ENCODE assay signal across 27 mouse cellular contexts in genomic region chr2:52846506-52846905, GRCm38 (mm10). TPM values are rescaled to one million over a fixed set of nuclear protein-coding genes. Genes with fewer than 3 reads are reported as not detected.
"Had no signal": no experiment of that assay in that cellular context is flagged by ENCODE, and none has a peak within 500 bp of the region (broad histone marks: within the 10 kb centered on the region; RNA-seq: fewer than 3 reads in every experiment).

No protein-coding gene starts in this region.

- H3K27ac ChIP-seq: embryonic facial prominence, embryonic 10.5 days; embryonic facial prominence, embryonic 12.5 days; embryonic facial prominence, embryonic 13.5 days; embryonic facial prominence, embryonic 15.5 days; forebrain, embryonic 10.5 days; forebrain, embryonic 12.5 days; forebrain, embryonic 13.5 days; forebrain, embryonic 15.5 days; gastrocnemius, adult 2 months; heart, embryonic 10.5 days had no signal

- DNase-seq: cerebellum, adult 8-10 months; cerebellum, adult 9-10 months; cerebellum, adult 9-11 months; cerebellum, postnatal 10 days; cerebellum, postnatal 14 days; cerebellum, postnatal 25 days; cerebellum, postnatal 36 days; embryo, embryonic 11 days; forebrain, postnatal 0 days; gastrocnemius, adult 2 months; gastrocnemius, postnatal 10 days; gastrocnemius, postnatal 14 days; gastrocnemius, postnatal 25 days; gastrocnemius, postnatal 36 days; heart, adult 18-20 months had no signal

- H3K9me3 ChIP-seq: embryonic facial prominence, embryonic 10.5 days; embryonic facial prominence, embryonic 12.5 days; embryonic facial prominence, embryonic 13.5 days; embryonic facial prominence, embryonic 15.5 days; forebrain, embryonic 10.5 days; forebrain, embryonic 12.5 days; forebrain, embryonic 13.5 days; forebrain, embryonic 15.5 days; heart, embryonic 10.5 days had no signal

- H3K9ac ChIP-seq: embryonic facial prominence, embryonic 12.5 days; embryonic facial prominence, embryonic 13.5 days; embryonic facial prominence, embryonic 15.5 days; forebrain, embryonic 12.5 days; forebrain, embryonic 13.5 days; forebrain, embryonic 15.5 days; forebrain, postnatal 0 days had no signal

- H3K27me3 ChIP-seq: embryonic facial prominence, embryonic 12.5 days; embryonic facial prominence, embryonic 15.5 days; forebrain, embryonic 15.5 days had no signal

- H3K4me1 ChIP-seq: embryonic facial prominence, embryonic 12.5 days; embryonic facial prominence, embryonic 15.5 days; forebrain, embryonic 12.5 days had no signal

- H3K4me3 ChIP-seq: embryonic facial prominence, embryonic 10.5 days; embryonic facial prominence, embryonic 12.5 days; embryonic facial prominence, embryonic 13.5 days; embryonic facial prominence, embryonic 15.5 days; erythroblast, embryonic 14.5 days; forebrain, embryonic 10.5 days; forebrain, embryonic 12.5 days; forebrain, embryonic 13.5 days; forebrain, embryonic 15.5 days; gastrocnemius, adult 2 months; heart, embryonic 10.5 days had no signal

- ATAC-seq: forebrain, embryonic 13.5 days; forebrain, embryonic 14.5 days; forebrain, embryonic 15.5 days; forebrain, embryonic 16.5 days; forebrain, postnatal 0 days had no signal

- H3K4me2 ChIP-seq: embryonic facial prominence, embryonic 12.5 days; embryonic facial prominence, embryonic 13.5 days; embryonic facial prominence, embryonic 15.5 days; forebrain, embryonic 12.5 days; forebrain, embryonic 13.5 days; forebrain, embryonic 15.5 days had no signal

- H3K36me3 ChIP-seq: embryonic facial prominence, embryonic 10.5 days; embryonic facial prominence, embryonic 12.5 days; embryonic facial prominence, embryonic 13.5 days; embryonic facial prominence, embryonic 15.5 days; forebrain, embryonic 10.5 days; forebrain, embryonic 12.5 days; forebrain, embryonic 15.5 days; heart, embryonic 10.5 days had no signal

RNA-seq across cellular contexts. Expression of gene Fmnl2, which starts 11.2 kb away (rescaled TPM):
- polyA plus RNA-seq: erythroblast, embryonic 14.5 days had no signal
